9 mouse cellular contexts compared by ENCODE assay signal in the genomic region with DNA sequence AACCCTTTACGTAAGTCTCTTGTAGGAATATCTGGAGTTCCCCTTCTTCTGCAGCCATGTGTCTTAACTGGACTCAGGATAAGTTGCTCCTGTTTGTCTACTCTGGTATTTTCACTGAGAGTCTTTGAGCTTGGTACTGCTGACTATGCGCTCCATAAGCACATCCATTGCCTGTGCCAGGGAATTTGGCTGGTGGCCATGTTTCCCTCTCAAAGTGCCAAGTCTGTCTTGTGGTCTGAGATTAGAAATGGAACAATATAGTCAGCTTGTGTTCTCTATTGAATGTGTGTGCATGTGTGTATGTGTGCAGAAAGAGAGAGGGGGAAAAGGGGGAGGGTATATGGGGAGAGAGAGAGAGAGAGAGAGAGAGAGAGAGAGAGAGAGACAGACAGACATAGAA.
DNase-seq lines count a peak whose midpoint lies in the region; ATAC-seq lines count a peak whose summit lies in the region.
"Had no signal": no experiment of that assay in that cellular context is flagged by ENCODE, and none has a peak within 500 bp of the region (broad histone marks: within the 10 kb centered on the region; RNA-seq: fewer than 3 reads in every experiment).

No protein-coding gene starts in this region.

- 0 out of 2 replicates have a peak, but pooled peaks have one; percentile 35 for ATAC-seq in heart, embryonic 15.5 days (replicated peaks; ENCODE audit: insufficient number of reproducible peaks, insufficient read depth, low FRiP score, low read depth)
- no peak for ATAC-seq in heart, embryonic 12.5 days (ENCODE audit: insufficient number of reproducible peaks, low FRiP score)

- H3K27ac ChIP-seq in heart, embryonic 15.5 days = no peak overlapping the region
- H3K27ac ChIP-seq in heart, embryonic 12.5 days (ENCODE audit: poor library complexity, severe bottlenecking) = no peak overlapping the region
- H3K27ac ChIP-seq in limb, embryonic 10.5 days = no peak overlapping the region
- H3K27ac ChIP-seq: heart, embryonic 13.5 days had no signal

- H3K9ac ChIP-seq in heart, embryonic 15.5 days = no peak overlapping the region
- no peak overlapping the region for H3K9ac ChIP-seq in heart, embryonic 12.5 days
- H3K9ac ChIP-seq: heart, embryonic 13.5 days had no signal

- H3K4me2 ChIP-seq in heart, embryonic 15.5 days = no peak overlapping the region
- H3K4me2 ChIP-seq in heart, embryonic 12.5 days = no peak overlapping the region
- H3K4me2 ChIP-seq: heart, embryonic 13.5 days had no signal

- H3K36me3 ChIP-seq in heart, embryonic 15.5 days = no peaks in the 10 kb centered on the region
- H3K36me3 ChIP-seq in heart, embryonic 12.5 days = no peaks in the 10 kb centered on the region
- no peaks in the 10 kb centered on the region for H3K36me3 ChIP-seq in limb, embryonic 10.5 days
- H3K36me3 ChIP-seq: heart, embryonic 13.5 days had no signal

- no peaks in the 10 kb centered on the region for H3K4me1 ChIP-seq in heart, embryonic 15.5 days (replicated peaks)
- H3K4me1 ChIP-seq in heart, embryonic 12.5 days (replicated peaks) = no peaks in the 10 kb centered on the region
- H3K4me1 ChIP-seq in limb, embryonic 10.5 days = no peaks in the 10 kb centered on the region
- H3K4me1 ChIP-seq: heart, embryonic 13.5 days had no signal

- no peaks in the 10 kb centered on the region for H3K9me3 ChIP-seq in heart, embryonic 15.5 days (replicated peaks)
- no peaks in the 10 kb centered on the region for H3K9me3 ChIP-seq in heart, embryonic 12.5 days (replicated peaks)
- no peaks in the 10 kb centered on the region for H3K9me3 ChIP-seq in limb, embryonic 10.5 days (replicated peaks)
- H3K9me3 ChIP-seq: heart, embryonic 13.5 days had no signal

- H3K4me3 ChIP-seq in heart, embryonic 15.5 days = no peak overlapping the region
- H3K4me3 ChIP-seq in heart, embryonic 12.5 days = no peak overlapping the region
- no peak overlapping the region for H3K4me3 ChIP-seq in limb, embryonic 10.5 days
- H3K4me3 ChIP-seq: heart, embryonic 13.5 days had no signal

- intact Hi-C loops in left cerebral cortex, postnatal 14 days (cut with DNase I) = no loop called here

- DNase-seq in cerebellum, adult 11-12 months = peak; percentile 80
- peak; percentile 76 to 83 for DNase-seq in frontal cortex, postnatal 36 days (ENCODE audit: low spot score in 2 of 2)
- DNase-seq in left cerebral cortex, postnatal 14 days (ENCODE audit: low spot score in 2 of 2) = peak; percentile 69 to 76
- no peak for DNase-seq in T-cell, adult 2 months (ENCODE audit: low spot score)
- DNase-seq in natural killer cell, adult 2 months (ENCODE audit: low spot score in 2 of 2) = no peak
- no peak for DNase-seq in limb, embryonic 10.5 days (ENCODE audit: low spot score)

- no peaks in the 10 kb centered on the region for H3K27me3 ChIP-seq in heart, embryonic 15.5 days
- no peaks in the 10 kb centered on the region for H3K27me3 ChIP-seq in heart, embryonic 12.5 days (replicated peaks)
- no peaks in the 10 kb centered on the region for H3K27me3 ChIP-seq in limb, embryonic 10.5 days (ENCODE audit: low read depth, poor library complexity, severe bottlenecking)
- H3K27me3 ChIP-seq: heart, embryonic 13.5 days had no signal

- WGBS in heart, embryonic 15.5 days = 69% methylated on average over 2 of the region's 2 CpGs
- WGBS in heart, embryonic 12.5 days = 80% methylated on average over 2 of the region's 2 CpGs
- WGBS in limb, embryonic 10.5 days = 98% methylated on average over 2 of the region's 2 CpGs

Comparison
In these comparisons a context has a peak if more than half of its experiments do, and no peak if none do; other contexts are left out.
1. DNase-seq: peak in cerebellum, adult 11-12 months (single experiment), frontal cortex, postnatal 36 days (2 of 2) and left cerebral cortex, postnatal 14 days (2 of 2); none in T-cell, adult 2 months (single experiment), natural killer cell, adult 2 months (0 of 2) and limb, embryonic 10.5 days (single experiment).